Mouse (Mus musculus) MEL (cell line): ENCODE results near the gene Ugt1a6b. TPM values are rescaled to one million over a fixed set of nuclear protein-coding genes. Genes with fewer than 3 reads are reported as not detected.
"Not testable (repeated sequence)": the region's sequence is repeated elsewhere in the genome, so short reads cannot be mapped to it uniquely, and the experiment has no call there.

ENCODE experiments used
- DNase-seq: peaks from one replicate; pipeline ENCODE4 v3.0.0; 2011; ENCODE audit warnings: low read depth, low spot score
- H3K27ac ChIP-seq: 2 replicates; pipeline ENCODE4 v1.5.1; 2012; ENCODE audit warnings: low read depth, mild to moderate bottlenecking, control low read depth, low read length, moderate library complexity; ENCODE audit not compliant: control insufficient read depth
- H3K27me3 ChIP-seq, 2 experiments: fragments of 150-350 bp in 1 of 2; sonication (generic) in 1 of 2; 2 replicates each; pipeline ENCODE4 v1.6.1; 2012; ENCODE audit warnings: low read length in 2 of 2, mild to moderate bottlenecking in 2 of 2, improper control_type of control experiment in 1 of 2, moderate library complexity in 1 of 2; ENCODE audit not compliant: insufficient read depth in 2 of 2, control insufficient read depth in 1 of 2
- H3K36me3 ChIP-seq, 2 experiments: 2 replicates each; pipeline ENCODE4 v1.6.1; 2012 to 2014; ENCODE audit warnings: low read length in 2 of 2, improper control_type of control experiment in 1 of 2, inconsistent platforms in 1 of 2, mild to moderate bottlenecking in 1 of 2; ENCODE audit not compliant: insufficient read depth in 2 of 2, control insufficient read depth in 1 of 2
- H3K4me1 ChIP-seq, 2 experiments: fragments of 150-350 bp in 1 of 2; sonication (generic) in 1 of 2; 2 replicates each; pipeline ENCODE4 v1.6.1; 2012; ENCODE audit warnings: low read length in 2 of 2, improper control_type of control experiment in 1 of 2, mild to moderate bottlenecking in 1 of 2; ENCODE audit not compliant: insufficient read depth in 2 of 2, control insufficient read depth in 1 of 2
- H3K4me3 ChIP-seq, 2 experiments: fragments of 150-350 bp in 1 of 2; sonication (generic) in 1 of 2; 2 replicates each; pipeline ENCODE4 v1.5.1; 2012; ENCODE audit warnings: low read depth in 2 of 2, low read length in 2 of 2, mild to moderate bottlenecking in 2 of 2, moderate library complexity in 2 of 2, control low read depth in 1 of 2, improper control_type of control experiment in 1 of 2; ENCODE audit not compliant: control insufficient read depth in 1 of 2, insufficient read depth in 1 of 2
- H3K79me2 ChIP-seq: 2 replicates; pipeline ENCODE4 v1.6.1; 2012; ENCODE audit warnings: mild to moderate bottlenecking, low read length, moderate library complexity; ENCODE audit not compliant: control insufficient read depth, poor library complexity, insufficient read depth
- H3K9ac ChIP-seq: 2 replicates; pipeline ENCODE4 v1.6.1; 2012; ENCODE audit warnings: low read depth, mild to moderate bottlenecking, control low read depth, low read length, moderate library complexity; ENCODE audit not compliant: control insufficient read depth, poor library complexity, severe bottlenecking
- H3K9me3 ChIP-seq: fragments of 150-350 bp; sonication (generic); replicated peaks from 2 replicates; pipeline ENCODE4 v1.6.1; 2012; ENCODE audit warnings: mild to moderate bottlenecking, low read length, improper control_type of control experiment, moderate library complexity; ENCODE audit not compliant: insufficient read depth
- CHD1 ChIP-seq: IDR thresholded peaks from 2 replicates; pipeline ENCODE4 v1.6.1; 2012; ENCODE audit warnings: low read depth, mild to moderate bottlenecking, inconsistent platforms, low read length, improper control_type of control experiment
- CTCF ChIP-seq, 3 experiments: IDR thresholded peaks in 2 of 3; conservative IDR thresholded peaks in 1 of 3; 2 replicates each; pipeline ENCODE4 v1.5.1; 2011 to 2012; ENCODE audit warnings: low read length in 3 of 3, low read depth in 2 of 3, mild to moderate bottlenecking in 2 of 3, improper control_type of control experiment in 1 of 3, inconsistent platforms in 1 of 3, mixed read lengths in 1 of 3, moderate library complexity in 1 of 3; ENCODE audit not compliant: control insufficient read depth in 1 of 3, insufficient read depth in 1 of 3, poor library complexity in 1 of 3, severe bottlenecking in 1 of 3
- E2F4 ChIP-seq: IDR thresholded peaks from 2 replicates; pipeline ENCODE4 v1.6.1; 2011; ENCODE audit warnings: low read depth, low read length, improper control_type of control experiment, borderline replicate concordance
- EP300 ChIP-seq, 2 experiments: IDR thresholded peaks; 2 replicates each; pipeline ENCODE4 v1.6.1; 2011; ENCODE audit warnings: improper control_type of control experiment in 2 of 2, low read length in 2 of 2, low read depth in 1 of 2, mild to moderate bottlenecking in 1 of 2
- MAFK ChIP-seq: IDR thresholded peaks from 2 replicates; pipeline ENCODE4 v1.6.1; 2011; ENCODE audit warnings: low read depth, mild to moderate bottlenecking, low read length, improper control_type of control experiment, borderline replicate concordance
- MEF2A ChIP-seq: IDR thresholded peaks from 2 replicates; pipeline ENCODE4 v1.6.1; 2014; ENCODE audit warnings: low read depth, mild to moderate bottlenecking, inconsistent platforms, low read length, improper control_type of control experiment; ENCODE audit not compliant: poor library complexity, insufficient replicate concordance, severe bottlenecking; ENCODE audit errors: extremely low read depth
- MYB ChIP-seq: IDR thresholded peaks from 2 replicates; pipeline ENCODE4 v1.6.1; 2011; ENCODE audit warnings: mild to moderate bottlenecking, low read depth, low read length, improper control_type of control experiment
- MYC ChIP-seq: IDR thresholded peaks from 2 replicates; pipeline ENCODE4 v1.6.1; 2011; ENCODE audit warnings: low read depth, mild to moderate bottlenecking, low read length, improper control_type of control experiment, moderate library complexity
- POLR2A ChIP-seq, 2 experiments: IDR thresholded peaks; 2 replicates each; pipeline ENCODE4 v1.6.1; 2011 to 2012; ENCODE audit warnings: low read length in 2 of 2, mild to moderate bottlenecking in 2 of 2, control low read depth in 1 of 2, improper control_type of control experiment in 1 of 2, low read depth in 1 of 2, moderate library complexity in 1 of 2; ENCODE audit not compliant: control insufficient read depth in 1 of 2, insufficient read depth in 1 of 2, poor library complexity in 1 of 2
- POLR2AphosphoS2 ChIP-seq: IDR thresholded peaks from 2 replicates; pipeline ENCODE4 v1.6.1; 2011; ENCODE audit warnings: low read length, improper control_type of control experiment
- POLR2AphosphoS5 ChIP-seq: IDR thresholded peaks from 2 replicates; pipeline ENCODE4 v1.6.1; 2012; ENCODE audit warnings: low read depth, borderline replicate concordance, mild to moderate bottlenecking, inconsistent platforms, low read length, moderate library complexity, mixed read lengths
- RCOR1 ChIP-seq: IDR thresholded peaks from 2 replicates; pipeline ENCODE4 v1.6.1; 2012; ENCODE audit warnings: low read depth, mild to moderate bottlenecking, inconsistent platforms, low read length, improper control_type of control experiment
- TBP ChIP-seq: IDR thresholded peaks from 2 replicates; pipeline ENCODE4 v1.8.0; 2011; ENCODE audit warnings: low read depth, low read length, improper control_type of control experiment
- UBTF ChIP-seq: IDR thresholded peaks from 2 replicates; pipeline ENCODE4 v1.6.1; 2012; ENCODE audit warnings: low read depth, mild to moderate bottlenecking, inconsistent platforms, low read length, improper control_type of control experiment, moderate library complexity, borderline replicate concordance; ENCODE audit not compliant: insufficient read depth
- USF2 ChIP-seq, 2 experiments: IDR thresholded peaks; 2 replicates each; pipeline ENCODE4 v1.6.1; 2011 to 2012; ENCODE audit warnings: improper control_type of control experiment in 2 of 2, low read length in 2 of 2, borderline replicate concordance in 1 of 2, inconsistent platforms in 1 of 2, low read depth in 1 of 2, mild to moderate bottlenecking in 1 of 2; ENCODE audit not compliant: insufficient read depth in 1 of 2
- ZC3H11A ChIP-seq: IDR thresholded peaks from 2 replicates; pipeline ENCODE4 v1.6.1; 2012; ENCODE audit warnings: low read depth, mild to moderate bottlenecking, inconsistent platforms, low read length, improper control_type of control experiment
- ZMIZ1 ChIP-seq: IDR thresholded peaks from 2 replicates; pipeline ENCODE4 v1.6.1; 2012; ENCODE audit warnings: low read depth, mild to moderate bottlenecking, inconsistent platforms, low read length, improper control_type of control experiment, moderate library complexity
- ZNF384 ChIP-seq: IDR thresholded peaks from 2 replicates; pipeline ENCODE4 v1.6.1; 2012; ENCODE audit warnings: low read depth, mild to moderate bottlenecking, inconsistent platforms, low read length, improper control_type of control experiment
- polyA plus RNA-seq, 2 experiments: library from polyadenylated mRNA; stranded (reverse) in 1 of 2; unstranded in 1 of 2; fragments of >175 nt in 1 of 2; fragments of >200 nt in 1 of 2; gene quantifications; 2 replicates each; pipeline versions ENCODE4 v1.2.1 to v1.2.4; 2012; ENCODE audit warnings: low replicate concordance in 2 of 2, low read depth in 1 of 2; ENCODE audit not compliant: insufficient read length in 2 of 2, insufficient read depth in 1 of 2, missing spikeins in 1 of 2
- total RNA-seq: library from RNA; depleted of rRNA; stranded (reverse); fragments of 300-350 nt; gene quantifications from 2 replicates; pipeline ENCODE4 v1.2.3, GENCODE M21; 2012

Gene Ugt1a6b
- total and polyA plus RNA-seq, 3 experiments: not detected

GRCm38 (mm10) chr1:88138145-88138544, 35.1 kb downstream of the Ugt1a6b start:
- H3K9ac ChIP-seq: no peak overlapping the region
- TF ChIP-seq USF2 (IDR thresholded peaks at IDR 0.05; ENCODE audit: borderline replicate concordance in 1 of 2, insufficient read depth in 1 of 2, low read depth in 1 of 2, low read length in 2 of 2) (no peak), POLR2AphosphoS2 (no peak), EP300 (IDR thresholded peaks at IDR 0.05; ENCODE audit: low read depth in 1 of 2, low read length in 2 of 2) (no peak), CHD1 (no peak), ZC3H11A (no peak), E2F4 (no peak), MAFK (no peak), TBP (no peak), ZMIZ1 (no peak), POLR2AphosphoS5 (no peak), ZNF384 (no peak), MYB (no peak), MYC (no peak), MEF2A (no peak), RCOR1 (no peak), POLR2A (IDR thresholded peaks at IDR 0.05; ENCODE audit: control insufficient read depth in 1 of 2, insufficient read depth in 1 of 2, low read depth in 1 of 2, low read length in 2 of 2, poor library complexity in 1 of 2) (no peak), UBTF (no peak), CTCF (IDR thresholded peaks at IDR 0.05 in 2 of 3, conservative IDR thresholded peaks at IDR 0.05 in 1 of 3; ENCODE audit: control insufficient read depth in 1 of 3, insufficient read depth in 1 of 3, low read depth in 2 of 3, low read length in 3 of 3, poor library complexity in 1 of 3, severe bottlenecking in 1 of 3) (no peak)

GRCm38 (mm10) chr1:88140492-88140891, 37.4 kb downstream of the Ugt1a6b start:
- not testable (repeated sequence) for H3K36me3 ChIP-seq, H3K4me1 ChIP-seq, H3K79me2 ChIP-seq, H3K27me3 ChIP-seq, H3K9me3 ChIP-seq, H3K27ac ChIP-seq, H3K4me3 ChIP-seq, DNase-seq, H3K9ac ChIP-seq

More at GRCm38 (mm10) chr1:88138145-88138544, 35.1 kb downstream of the Ugt1a6b start:
- DNase-seq: no peak
- H3K79me2 ChIP-seq: no peaks in the 10 kb centered on the region
- no peaks in the 10 kb centered on the region for H3K27me3 ChIP-seq
- no peaks in the 10 kb centered on the region for H3K9me3 ChIP-seq
- no peak overlapping the region for H3K4me3 ChIP-seq
- H3K4me1 ChIP-seq: no peaks in the 10 kb centered on the region
- H3K27ac ChIP-seq: no peak overlapping the region
- no peaks in the 10 kb centered on the region for H3K36me3 ChIP-seq
